In the genomic region with DNA sequence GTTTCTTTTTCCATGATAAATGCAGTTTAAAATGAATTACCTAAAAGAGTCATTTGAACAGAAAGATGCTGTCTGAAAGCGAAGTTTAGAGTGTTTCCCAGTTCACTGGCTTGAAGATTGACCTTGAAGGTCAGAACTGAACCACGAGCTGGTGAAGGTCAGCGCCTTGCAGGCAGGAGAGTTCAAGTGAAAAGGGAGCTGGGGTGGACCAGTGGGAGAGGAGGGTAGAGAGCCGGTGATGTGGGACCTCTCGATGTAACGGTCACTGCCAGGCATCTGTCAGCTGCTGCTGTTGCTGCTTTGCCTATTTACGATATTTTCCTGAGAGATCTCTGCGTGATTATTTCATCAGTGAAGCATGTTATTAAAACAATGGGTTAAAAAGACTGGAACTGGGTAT, we compare ENCODE assay signal across 27 mouse cellular contexts.
DNase-seq lines count a peak whose midpoint lies in the region; ATAC-seq and TF ChIP-seq lines count a peak whose summit lies in the region.
"Had no signal": no experiment of that assay in that cellular context is flagged by ENCODE, and none has a peak within 500 bp of the region (broad histone marks: within the 10 kb centered on the region; RNA-seq: fewer than 3 reads in every experiment).

No protein-coding gene starts in this region.

- no peak overlapping the region for H3K9ac ChIP-seq in midbrain, embryonic 11.5 days (ENCODE audit: low read length)
- no peak overlapping the region for H3K9ac ChIP-seq in midbrain, embryonic 14.5 days (replicated peaks; ENCODE audit: low read length)
- H3K9ac ChIP-seq: embryonic facial prominence, embryonic 13.5 days; embryonic facial prominence, embryonic 15.5 days; forebrain, embryonic 12.5 days had no signal

- H3K27ac ChIP-seq in midbrain, embryonic 11.5 days (ENCODE audit: low read depth, low read length) = no peak overlapping the region
- H3K27ac ChIP-seq in midbrain, embryonic 14.5 days (replicated peaks; ENCODE audit: low read depth, low read length) = no peak overlapping the region
- no peak overlapping the region for H3K27ac ChIP-seq in gastrocnemius, adult 2 months
- H3K27ac ChIP-seq: embryonic facial prominence, embryonic 13.5 days; embryonic facial prominence, embryonic 15.5 days; forebrain, embryonic 10.5 days; forebrain, embryonic 12.5 days had no signal

- H3K27me3 ChIP-seq in midbrain, embryonic 11.5 days (ENCODE audit: control insufficient read depth, insufficient read depth, low read length) = no peaks in the 10 kb centered on the region
- H3K27me3 ChIP-seq in midbrain, embryonic 14.5 days (ENCODE audit: control insufficient read depth, insufficient read depth, low read length) = no peaks in the 10 kb centered on the region
- H3K27me3 ChIP-seq: CH12.LX; embryonic facial prominence, embryonic 13.5 days; embryonic facial prominence, embryonic 15.5 days; forebrain, embryonic 12.5 days; Patski had no signal

- no peaks in the 10 kb centered on the region for H3K4me1 ChIP-seq in midbrain, embryonic 11.5 days (ENCODE audit: control insufficient read depth, insufficient read depth, low read length)
- no peaks in the 10 kb centered on the region for H3K4me1 ChIP-seq in midbrain, embryonic 14.5 days (ENCODE audit: control insufficient read depth, insufficient read depth, low read length)
- H3K4me1 ChIP-seq: embryonic facial prominence, embryonic 13.5 days; embryonic facial prominence, embryonic 15.5 days; forebrain, embryonic 10.5 days; forebrain, embryonic 12.5 days had no signal

- intact Hi-C loops in gastrocnemius, adult 2 months (cut with DNase I) = no loop called here

- no peak for TF ChIP-seq CTCF in gastrocnemius, adult 2 months (IDR thresholded peaks at IDR 0.05)

- H3K9me3 ChIP-seq in midbrain, embryonic 11.5 days (ENCODE audit: control insufficient read depth, low read length) = no peaks in the 10 kb centered on the region
- H3K9me3 ChIP-seq in midbrain, embryonic 14.5 days (ENCODE audit: control insufficient read depth, low read length) = no peaks in the 10 kb centered on the region
- H3K9me3 ChIP-seq: embryonic facial prominence, embryonic 13.5 days; embryonic facial prominence, embryonic 15.5 days; forebrain, embryonic 10.5 days; forebrain, embryonic 12.5 days had no signal

- ATAC-seq in midbrain, embryonic 11.5 days (ENCODE audit: low FRiP score) = no peak
- no peak for ATAC-seq in midbrain, embryonic 14.5 days (ENCODE audit: low FRiP score, low TSS enrichment)
- ATAC-seq: activated CD4-positive, CD25-positive, alpha-beta regulatory T cell, adult 4 months; CD4-positive, CD25-positive, alpha-beta regulatory T cell, adult 4 months; forebrain, embryonic 14.5 days; forebrain, embryonic 16.5 days; Patski had no signal

- H3K36me3 ChIP-seq in midbrain, embryonic 11.5 days (ENCODE audit: control insufficient read depth, insufficient read depth, low read length) = peaks cover 19% of the 10 kb centered on the region; the same call in 1 of the 2 replicates
- H3K36me3 ChIP-seq in midbrain, embryonic 14.5 days (ENCODE audit: control insufficient read depth, insufficient read depth, low read length) = peaks cover 90% of the 10 kb centered on the region

- WGBS in midbrain, embryonic 11.5 days = 86% methylated on average over 8 of the region's 8 CpGs
- WGBS in midbrain, embryonic 14.5 days = 91% methylated on average over 8 of the region's 8 CpGs

- peak; percentile 60 to 85 for DNase-seq in adrenal gland, adult (ENCODE audit: inconsistent age in 2 of 2, low spot score in 1 of 2)
- DNase-seq in adrenal gland, adult 18-20 months (ENCODE audit: low spot score in 2 of 2) = no peak
- DNase-seq in adrenal gland, adult 8-10 months = peak; percentile 36
- no peak for DNase-seq in adrenal gland, postnatal 10 days
- DNase-seq in midbrain, embryonic 11.5 days (ENCODE audit: low spot score, missing footprints) = peak; percentile 65
- DNase-seq in midbrain, embryonic 14.5 days = no peak
- peak; percentile 35 to 36 for DNase-seq in adrenal gland, postnatal 36 days
- no peak for DNase-seq in gastrocnemius, adult 2 months
- DNase-seq: B cell, adult 2 months; cerebellum, adult 11 months; cerebellum, adult 18-20 months; cerebellum, adult 8-10 months; cerebellum, adult 9-11 months; cerebellum, postnatal 14 days; cerebellum, postnatal 36 days; embryo, embryonic 11 days had no signal

- H3K4me3 ChIP-seq in midbrain, embryonic 11.5 days (ENCODE audit: low read depth, low read length) = no peak overlapping the region
- no peak overlapping the region for H3K4me3 ChIP-seq in midbrain, embryonic 14.5 days (replicated peaks; ENCODE audit: low read depth, low read length)
- no peak overlapping the region for H3K4me3 ChIP-seq in gastrocnemius, adult 2 months
- H3K4me3 ChIP-seq: embryonic facial prominence, embryonic 13.5 days; embryonic facial prominence, embryonic 15.5 days; erythroblast, embryonic 14.5 days; forebrain, embryonic 10.5 days; forebrain, embryonic 12.5 days had no signal

- no peak overlapping the region for H3K4me2 ChIP-seq in midbrain, embryonic 11.5 days
- H3K4me2 ChIP-seq in midbrain, embryonic 14.5 days (ENCODE audit: low read length) = no peak overlapping the region
- H3K4me2 ChIP-seq: embryonic facial prominence, embryonic 13.5 days; embryonic facial prominence, embryonic 15.5 days; forebrain, embryonic 12.5 days had no signal

Comparison
In these comparisons a context has a peak if more than half of its experiments do, and no peak if none do; other contexts are left out.
1. DNase-seq: peak in adrenal gland, adult (2 of 2), adrenal gland, adult 8-10 months (single experiment), midbrain, embryonic 11.5 days (single experiment) and adrenal gland, postnatal 36 days (2 of 2); none in adrenal gland, adult 18-20 months (0 of 2), adrenal gland, postnatal 10 days (single experiment), midbrain, embryonic 14.5 days (single experiment) and gastrocnemius, adult 2 months (single experiment).